Mouse (Mus musculus): ENCODE data around the gene Rif1. TPM values are rescaled to one million over a fixed set of nuclear protein-coding genes. Genes with fewer than 3 reads are reported as not detected.
"Not testable (repeated sequence)": the region's sequence is repeated elsewhere in the genome, so short reads cannot be mapped to it uniquely, and the experiment has no call there.

Rif1 gene
- polyA plus RNA-seq, 1 experiment = 9.1 TPM

GRCm38 (mm10) chr2:52057681-52058080 lies 15.0 kb upstream of the Rif1 start:
- Histone ChIP-seq H3K4me3 (ENCODE audit: insufficient read depth, low read length) (no peak overlapping the region), H3K27ac (ENCODE audit: insufficient read depth, low read length) (no peak overlapping the region), H3K4me1 (ENCODE audit: control insufficient read depth, insufficient read depth, low read length) (no peaks in the 10 kb centered on the region; the same call in 1 of the 2 replicates)
- TF ChIP-seq CTCF (IDR thresholded peaks at IDR 0.05; ENCODE audit: extremely low read depth, insufficient read depth, low read length) (no peak), POLR2A (IDR thresholded peaks at IDR 0.05; ENCODE audit: extremely low read depth, insufficient read depth, low read length) (no peak)

- H3K27ac ChIP-seq (ENCODE audit: insufficient read depth, low read length) = no peak overlapping the region
- no peak for TF ChIP-seq POLR2A (IDR thresholded peaks at IDR 0.05; ENCODE audit: extremely low read depth, insufficient read depth, low read length)
- TF ChIP-seq CTCF (IDR thresholded peaks at IDR 0.05; ENCODE audit: extremely low read depth, insufficient read depth, low read length) = no peak
- H3K4me1 ChIP-seq (ENCODE audit: control insufficient read depth, insufficient read depth, low read length) = no peaks in the 10 kb centered on the region
- H3K4me3 ChIP-seq (ENCODE audit: insufficient read depth, low read length) = no peak overlapping the region
These were observed 4.0 kb upstream of the Rif1 start for GRCm38 (mm10) chr2:52068641-52069040.

DNA sequence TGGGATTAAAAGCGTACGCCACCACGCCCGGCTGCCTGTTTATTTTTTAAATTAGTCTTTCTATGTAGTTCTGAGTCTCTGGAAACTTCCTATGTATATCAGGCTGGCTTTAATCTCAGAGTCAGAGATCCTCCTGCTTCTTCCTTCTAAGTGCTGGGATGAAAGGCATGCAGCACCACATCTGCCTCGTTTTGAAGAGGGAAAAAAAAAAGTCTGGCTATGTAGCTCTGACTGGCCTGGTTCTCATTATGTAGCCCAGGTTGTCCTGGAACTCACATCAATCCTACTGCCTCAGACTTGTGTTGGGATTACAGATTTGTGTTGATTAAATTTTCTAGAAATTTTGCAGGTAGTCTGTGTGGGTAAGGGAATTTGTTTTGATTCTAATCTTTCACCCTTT lies 1.8 kb upstream of the Rif1 start:
- no peaks in the 10 kb centered on the region for H3K4me1 ChIP-seq (ENCODE audit: control insufficient read depth, insufficient read depth, low read length)
- no peak overlapping the region for H3K4me3 ChIP-seq (ENCODE audit: insufficient read depth, low read length)
- H3K27ac ChIP-seq (ENCODE audit: insufficient read depth, low read length) = no peak overlapping the region
- TF ChIP-seq CTCF (IDR thresholded peaks at IDR 0.05; ENCODE audit: extremely low read depth, insufficient read depth, low read length) = no peak
- TF ChIP-seq POLR2A (IDR thresholded peaks at IDR 0.05; ENCODE audit: extremely low read depth, insufficient read depth, low read length) = no peak

- TF ChIP-seq POLR2A (IDR thresholded peaks at IDR 0.05; ENCODE audit: extremely low read depth, insufficient read depth, low read length) (no peak), CTCF (IDR thresholded peaks at IDR 0.05; ENCODE audit: extremely low read depth, insufficient read depth, low read length) (no peak)
- Histone ChIP-seq H3K4me3 (ENCODE audit: insufficient read depth, low read length) (no peak overlapping the region), H3K27ac (ENCODE audit: insufficient read depth, low read length) (no peak overlapping the region), H3K4me1 (ENCODE audit: control insufficient read depth, insufficient read depth, low read length) (no peaks in the 10 kb centered on the region)
These were observed 1.2 kb upstream of the Rif1 start for GRCm38 (mm10) chr2:52071241-52071991.

GRCm38 (mm10) chr2:52072065-52072490 lies 554 bp upstream of the Rif1 start:
- no peak overlapping the region for H3K27ac ChIP-seq (ENCODE audit: insufficient read depth, low read length)
- TF ChIP-seq CTCF (IDR thresholded peaks at IDR 0.05; ENCODE audit: extremely low read depth, insufficient read depth, low read length) (no peak), POLR2A (IDR thresholded peaks at IDR 0.05; ENCODE audit: extremely low read depth, insufficient read depth, low read length) (no peak)
- no peaks in the 10 kb centered on the region for H3K4me1 ChIP-seq (ENCODE audit: control insufficient read depth, insufficient read depth, low read length)
- peak overlapping the region; percentile 87 for H3K4me3 ChIP-seq (ENCODE audit: insufficient read depth, low read length)

GRCm38 (mm10) chr2:52073141-52073904 lies 691 bp downstream of the Rif1 start:
- peak overlapping the region; percentile 87 for H3K4me3 ChIP-seq (ENCODE audit: insufficient read depth, low read length)
- H3K4me1 ChIP-seq (ENCODE audit: control insufficient read depth, insufficient read depth, low read length) = no peaks in the 10 kb centered on the region
- no peak overlapping the region for H3K27ac ChIP-seq (ENCODE audit: insufficient read depth, low read length)
- no peak for TF ChIP-seq CTCF (IDR thresholded peaks at IDR 0.05; ENCODE audit: extremely low read depth, insufficient read depth, low read length)
- TF ChIP-seq POLR2A (IDR thresholded peaks at IDR 0.05; ENCODE audit: extremely low read depth, insufficient read depth, low read length) = no peak

DNA sequence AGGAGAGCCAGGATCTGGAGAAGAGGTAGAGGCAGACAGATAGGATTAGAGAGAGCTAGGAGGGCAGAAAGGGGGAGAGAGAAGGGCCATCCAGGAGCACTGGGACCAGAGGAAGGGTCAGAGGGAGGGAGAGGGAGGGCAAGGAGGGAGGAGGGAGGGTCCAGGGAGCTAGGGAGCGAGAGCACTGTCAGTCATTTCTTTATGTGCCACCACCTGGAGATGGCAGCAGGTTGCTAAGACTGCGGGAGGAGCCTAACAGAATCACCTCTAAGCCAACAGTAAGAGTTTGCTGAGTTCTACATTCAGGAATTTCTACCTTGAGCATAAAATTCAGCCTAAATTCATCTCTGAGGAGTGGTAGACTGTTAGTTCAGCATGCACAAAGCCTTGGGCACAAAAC lies 6.0 kb downstream of the Rif1 start:
- no peaks in the 10 kb centered on the region for H3K4me1 ChIP-seq (ENCODE audit: control insufficient read depth, insufficient read depth, low read length)
- H3K27ac ChIP-seq (ENCODE audit: insufficient read depth, low read length) = no peak overlapping the region
- TF ChIP-seq POLR2A (IDR thresholded peaks at IDR 0.05; ENCODE audit: extremely low read depth, insufficient read depth, low read length) (no peak), CTCF (IDR thresholded peaks at IDR 0.05; ENCODE audit: extremely low read depth, insufficient read depth, low read length) (no peak)
- no peak overlapping the region for H3K4me3 ChIP-seq (ENCODE audit: insufficient read depth, low read length)

- Histone ChIP-seq H3K4me3 (ENCODE audit: insufficient read depth, low read length) (no peak overlapping the region), H3K4me1 (ENCODE audit: control insufficient read depth, insufficient read depth, low read length) (no peaks in the 10 kb centered on the region), H3K27ac (ENCODE audit: insufficient read depth, low read length) (no peak overlapping the region)
- TF ChIP-seq POLR2A (IDR thresholded peaks at IDR 0.05; ENCODE audit: extremely low read depth, insufficient read depth, low read length) (no peak), CTCF (IDR thresholded peaks at IDR 0.05; ENCODE audit: extremely low read depth, insufficient read depth, low read length) (no peak)
These were observed 11.4 kb downstream of the Rif1 start for GRCm38 (mm10) chr2:52084013-52084412.

DNA sequence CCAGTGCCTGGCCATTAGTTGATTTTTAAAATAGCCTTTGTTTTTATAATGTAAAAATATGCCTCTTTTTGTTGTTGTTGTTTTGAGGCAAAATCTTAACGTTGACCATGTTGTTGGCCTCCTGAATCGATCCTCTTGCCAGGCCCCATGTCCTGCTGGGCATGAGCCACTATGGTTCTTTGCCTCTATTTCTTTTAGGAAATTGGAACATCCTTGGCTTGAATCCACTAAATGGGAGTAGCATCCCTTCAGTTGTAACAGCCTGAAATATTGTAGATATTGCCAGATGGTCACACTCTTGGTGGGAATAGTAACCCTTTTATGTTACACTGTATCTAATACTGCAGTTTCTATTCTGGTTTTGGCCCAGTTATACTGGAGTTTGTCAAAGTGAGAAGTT lies 11.9 kb downstream of the Rif1 start:
- TF ChIP-seq CTCF (IDR thresholded peaks at IDR 0.05; ENCODE audit: extremely low read depth, insufficient read depth, low read length) (no peak), POLR2A (IDR thresholded peaks at IDR 0.05; ENCODE audit: extremely low read depth, insufficient read depth, low read length) (no peak)
- Histone ChIP-seq H3K27ac (ENCODE audit: insufficient read depth, low read length) (no peak overlapping the region), H3K4me3 (ENCODE audit: insufficient read depth, low read length) (no peak overlapping the region), H3K4me1 (ENCODE audit: control insufficient read depth, insufficient read depth, low read length) (no peaks in the 10 kb centered on the region)

- no peak overlapping the region for H3K27ac ChIP-seq (ENCODE audit: insufficient read depth, low read length)
- H3K4me1 ChIP-seq (ENCODE audit: control insufficient read depth, insufficient read depth, low read length) = no peaks in the 10 kb centered on the region
- no peak for TF ChIP-seq POLR2A (IDR thresholded peaks at IDR 0.05; ENCODE audit: extremely low read depth, insufficient read depth, low read length)
- no peak for TF ChIP-seq CTCF (IDR thresholded peaks at IDR 0.05; ENCODE audit: extremely low read depth, insufficient read depth, low read length)
- no peak overlapping the region for H3K4me3 ChIP-seq (ENCODE audit: insufficient read depth, low read length)
These were observed 41.5 kb downstream of the Rif1 start for GRCm38 (mm10) chr2:52114086-52114485.

- H3K4me3 ChIP-seq (ENCODE audit: insufficient read depth, low read length); H3K27ac ChIP-seq (ENCODE audit: insufficient read depth, low read length); H3K4me1 ChIP-seq (ENCODE audit: control insufficient read depth, insufficient read depth, low read length): not testable (repeated sequence)
These were observed 58.7 kb downstream of the Rif1 start for GRCm38 (mm10) chr2:52131370-52131769.

All from cortical plate, adult 2 months (tissue).